Mouse (Mus musculus) hindbrain, embryonic 16.5 days (tissue): ENCODE data around the gene Kyat1. TPM values are rescaled to one million over a fixed set of nuclear protein-coding genes. Genes with fewer than 3 reads are reported as not detected.
A peak's percentile ranks its signal among the peaks of the same experiment; 100 is the strongest.
"Not testable (repeated sequence)": the region's sequence is repeated elsewhere in the genome, so short reads cannot be mapped to it uniquely, and the experiment has no call there.

Experiments
- ATAC-seq: fragments of 200-750 bp; cut with Nextera tagmentation; 2 replicates; pipeline ENCODE4 v1.8.0; 2017; ENCODE audit warnings: moderate TSS enrichment, moderate library complexity
- H3K27ac ChIP-seq: fragments of 300-500 bp; sonication (generic); 2 replicates; pipeline ENCODE4 v1.5.1; 2014; ENCODE audit warnings: low read depth, mild to moderate bottlenecking, control low read depth, low read length, moderate library complexity
- H3K27me3 ChIP-seq: fragments of 300-500 bp; sonication (generic); replicated peaks from 2 replicates; pipeline ENCODE4 v1.6.1; 2014; ENCODE audit warnings: low read length; ENCODE audit not compliant: control insufficient read depth, insufficient read depth
- H3K36me3 ChIP-seq: fragments of 300-500 bp; sonication (generic); 2 replicates; pipeline ENCODE4 v1.6.1; 2014; ENCODE audit warnings: mild to moderate bottlenecking, low read length, moderate library complexity, mixed read lengths; ENCODE audit not compliant: control insufficient read depth, insufficient read depth
- H3K4me1 ChIP-seq: fragments of 300-500 bp; sonication (generic); 2 replicates; pipeline ENCODE4 v1.6.1; 2014; ENCODE audit warnings: low read depth, low read length; ENCODE audit not compliant: control insufficient read depth, insufficient read depth
- H3K4me2 ChIP-seq: fragments of 300-500 bp; sonication (generic); 2 replicates; pipeline ENCODE4 v1.6.1; 2014; ENCODE audit warnings: mild to moderate bottlenecking, low read length, control low read depth, moderate library complexity
- H3K4me3 ChIP-seq: fragments of 300-500 bp; sonication (generic); 2 replicates; pipeline ENCODE4 v1.5.1; 2014; ENCODE audit warnings: mild to moderate bottlenecking, low read length, control low read depth, moderate library complexity
- H3K9ac ChIP-seq: fragments of 300-500 bp; sonication (generic); 2 replicates; pipeline ENCODE4 v1.6.1; 2014; ENCODE audit warnings: low read depth, mild to moderate bottlenecking, control low read depth, low read length, moderate library complexity
- H3K9me3 ChIP-seq: fragments of 300-500 bp; sonication (generic); 2 replicates; pipeline ENCODE4 v1.6.1; 2014; ENCODE audit warnings: mild to moderate bottlenecking, low read length, moderate library complexity; ENCODE audit not compliant: control insufficient read depth
- WGBS: fragments of 180-500 bp; shearing (Covaris S2); extraction: QIAGEN DNeasy Blood & Tissue Kit; methylation state at CpG from one replicate; pipeline ENCODE4 v1.1.7; 2014; 5-methylcytosine and 5-hydroxymethylcytosine counted together
- polyA plus RNA-seq: library from polyadenylated mRNA; unstranded; fragments of >200 nt; fragmentation: Nextera tagmentation; extraction: Ambion mirVana; gene quantifications from 2 replicates; pipeline ENCODE4 v1.2.1, GENCODE M21; 2015

Kyat1 gene
- polyA plus RNA-seq, 1 experiment from 2014 or later = 15.2 TPM

GRCm38 (mm10) chr2:30185276-30185675 lies 20.4 kb downstream of the Kyat1 start:
- ATAC-seq = no peak
- Histone ChIP-seq H3K27me3 (no peaks in the 10 kb centered on the region), H3K4me3 (no peak overlapping the region), H3K4me1 (no peaks in the 10 kb centered on the region), H3K4me2 (no peak overlapping the region), H3K9ac (no peak overlapping the region), H3K36me3 (no peaks in the 10 kb centered on the region), H3K9me3 (no peaks in the 10 kb centered on the region), H3K27ac (no peak overlapping the region)
- WGBS = 91% methylated on average over 6 of the region's 6 CpGs

GRCm38 (mm10) chr2:30183721-30184120 lies 21.9 kb downstream of the Kyat1 start:
- Histone ChIP-seq H3K4me2 (no peak overlapping the region), H3K36me3 (no peaks in the 10 kb centered on the region), H3K9me3 (no peaks in the 10 kb centered on the region), H3K9ac (no peak overlapping the region), H3K27me3 (no peaks in the 10 kb centered on the region), H3K27ac (no peak overlapping the region), H3K4me1 (no peaks in the 10 kb centered on the region), H3K4me3 (no peak overlapping the region)
- WGBS = 83% methylated on average over 3 of the region's 3 CpGs
- no peak for ATAC-seq

- Histone ChIP-seq H3K4me1 (peaks cover 6% of the 10 kb centered on the region), H3K9me3 (no peaks in the 10 kb centered on the region), H3K9ac (no peak overlapping the region), H3K27me3 (no peaks in the 10 kb centered on the region), H3K36me3 (no peaks in the 10 kb centered on the region), H3K4me2 (no peak overlapping the region), H3K4me3 (no peak overlapping the region), H3K27ac (no peak overlapping the region)
- ATAC-seq = no peak
- 88% methylated on average over 2 of the region's 2 CpGs for WGBS
These were observed 23.2 kb downstream of the Kyat1 start for GRCm38 (mm10) chr2:30182424-30182823.

- Histone ChIP-seq H3K4me1 (peaks cover 12% of the 10 kb centered on the region), H3K4me2 (peak overlapping the region; percentile 86), H3K27ac (peak overlapping the region; percentile 12; the same call in 1 of the 2 replicates), H3K4me3 (peak overlapping the region; percentile 61), H3K36me3 (peaks cover 12% of the 10 kb centered on the region)
- WGBS = 32% methylated on average over 7 of the region's 7 CpGs
- not testable (repeated sequence) for ATAC-seq, H3K9ac ChIP-seq, H3K27me3 ChIP-seq, H3K9me3 ChIP-seq
These were observed 26.9 kb downstream of the Kyat1 start for GRCm38 (mm10) chr2:30178711-30179110.

- no peaks in the 10 kb centered on the region for H3K9me3 ChIP-seq
These were observed 27.7 kb downstream of the Kyat1 start, which contains the start of gene Spout1 for GRCm38 (mm10) chr2:30177700-30178675. TSS of gene Spout1 (minus strand) at chr2:30178459.

GRCm38 (mm10) chr2:30176561-30176960 lies 29.1 kb downstream of the Kyat1 start:
- Histone ChIP-seq H3K4me1 (peaks cover 20% of the 10 kb centered on the region), H3K27ac (no peak overlapping the region), H3K36me3 (peaks cover 17% of the 10 kb centered on the region), H3K27me3 (no peaks in the 10 kb centered on the region), H3K4me2 (no peak overlapping the region), H3K9me3 (no peaks in the 10 kb centered on the region), H3K4me3 (no peak overlapping the region), H3K9ac (no peak overlapping the region)
- 98% methylated on average over 2 of the region's 2 CpGs for WGBS
- no peak for ATAC-seq

More at GRCm38 (mm10) chr2:30177700-30178675, 27.7 kb downstream of the Kyat1 start, which contains the start of gene Spout1:
- 4% methylated on average over 50 of the region's 54 CpGs for WGBS
- no peaks in the 10 kb centered on the region for H3K27me3 ChIP-seq
- peak within 1 kb of the TSS; percentile 86 for H3K4me2 ChIP-seq
- H3K27ac ChIP-seq = peak within 1 kb of the TSS; percentile 48
- H3K9ac ChIP-seq = peak within 1 kb of the TSS; percentile 69
- peak; percentile 99 for ATAC-seq
- H3K4me1 ChIP-seq = peaks cover 12% of the 10 kb centered on the region
- H3K4me3 ChIP-seq = peak within 1 kb of the TSS; percentile 61
- H3K36me3 ChIP-seq = peaks cover 17% of the 10 kb centered on the region

GRCm38 (mm10) chr2:30175897-30176296 lies 29.8 kb downstream of the Kyat1 start:
- Histone ChIP-seq H3K4me3 (no peak overlapping the region), H3K27me3 (no peaks in the 10 kb centered on the region), H3K27ac (no peak overlapping the region), H3K36me3 (peaks cover 17% of the 10 kb centered on the region), H3K9ac (no peak overlapping the region), H3K9me3 (no peaks in the 10 kb centered on the region), H3K4me2 (no peak overlapping the region), H3K4me1 (peaks cover 20% of the 10 kb centered on the region)
- WGBS = 91% methylated on average over 8 of the region's 8 CpGs
- no peak for ATAC-seq

GRCm38 (mm10) chr2:30173541-30174240 lies 32.0 kb downstream of the Kyat1 start:
- 97% methylated on average over 20 of the region's 20 CpGs for WGBS
- Histone ChIP-seq H3K9ac (no peak overlapping the region), H3K36me3 (peaks cover 17% of the 10 kb centered on the region), H3K9me3 (no peaks in the 10 kb centered on the region), H3K4me3 (no peak overlapping the region), H3K4me1 (peaks cover 20% of the 10 kb centered on the region), H3K27me3 (no peaks in the 10 kb centered on the region), H3K27ac (no peak overlapping the region), H3K4me2 (no peak overlapping the region)
- ATAC-seq = no peak

GRCm38 (mm10) chr2:30171997-30172382 lies 33.7 kb downstream of the Kyat1 start:
- H3K27me3 ChIP-seq = no peaks in the 10 kb centered on the region
- H3K4me3 ChIP-seq = peak overlapping the region; percentile 75
- ATAC-seq = peak; percentile 25; the same call in 1 of the 2 replicates
- H3K4me1 ChIP-seq = peaks cover 9% of the 10 kb centered on the region
- peaks cover 17% of the 10 kb centered on the region for H3K36me3 ChIP-seq
- under 1% methylated on average over 19 of the region's 19 CpGs for WGBS
- H3K4me2 ChIP-seq = peak overlapping the region; percentile 95
- H3K9ac ChIP-seq = peak overlapping the region; percentile 84
- peak overlapping the region; percentile 96 for H3K27ac ChIP-seq
- H3K9me3 ChIP-seq = no peaks in the 10 kb centered on the region
